8 mouse cellular contexts compared by ENCODE assay signal in the genomic region with DNA sequence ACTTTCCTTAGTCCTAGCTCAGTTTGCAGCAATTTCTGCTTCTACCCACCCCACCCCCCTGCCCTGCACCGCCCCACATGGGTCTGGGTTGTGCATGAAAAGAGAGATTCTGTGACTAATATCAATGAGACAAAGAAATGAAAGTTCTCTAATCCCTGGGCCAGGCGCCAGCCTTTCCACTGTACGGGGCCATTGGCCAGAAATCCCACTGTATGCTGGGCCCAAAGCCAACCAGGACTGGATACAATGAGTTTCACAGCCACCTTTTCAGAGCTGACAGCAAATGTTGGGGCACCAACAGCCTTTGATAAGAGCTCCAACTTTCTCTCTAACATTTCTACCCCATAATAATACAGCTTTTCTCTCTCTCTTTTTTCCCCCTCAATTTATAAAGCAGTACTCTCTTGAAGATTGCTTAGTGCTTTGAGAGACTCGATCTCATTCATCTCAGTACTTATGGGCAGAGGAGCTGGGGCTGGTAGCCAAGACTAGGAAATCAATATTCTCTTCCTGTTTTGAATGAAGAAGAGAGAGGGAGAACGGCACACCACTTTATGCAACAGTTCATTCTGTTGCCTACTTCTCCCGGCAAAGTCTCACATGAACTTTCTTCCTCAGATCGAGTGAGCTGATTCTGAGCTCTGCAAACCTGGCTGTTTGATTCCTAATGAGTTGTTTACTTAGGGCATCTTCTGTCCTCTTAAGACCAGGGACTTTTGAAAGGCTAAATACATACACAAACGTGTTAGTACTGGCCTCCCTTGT. TPM values are rescaled to one million over a fixed set of nuclear protein-coding genes. Genes with fewer than 3 reads are reported as not detected.
A peak's percentile ranks its signal among the peaks of the same experiment; 100 is the strongest.
DNase-seq lines count a peak whose midpoint lies in the region; ATAC-seq and TF ChIP-seq lines count a peak whose summit lies in the region.

No protein-coding gene starts in this region.

- no peak for TF ChIP-seq POLR2A in liver, adult 2 months (IDR thresholded peaks at IDR 0.05; ENCODE audit: extremely low read depth, insufficient read depth, low read length)

- H3K9ac ChIP-seq in forebrain, embryonic 12.5 days, result no peak overlapping the region
- H3K9ac ChIP-seq in heart, embryonic 14.5 days (ENCODE audit: low read length), result no peak overlapping the region
- H3K9ac ChIP-seq in liver, adult 2 months (ENCODE audit: low read depth, low read length), result no peak overlapping the region

- peak overlapping the region; percentile 11; the same call in 1 of the 2 replicates for H3K4me2 ChIP-seq in forebrain, embryonic 12.5 days
- 0 out of 2 replicates have a peak overlapping the region, but pooled peaks have one; percentile 1 for H3K4me2 ChIP-seq in heart, embryonic 14.5 days (ENCODE audit: low read length)

- intact Hi-C loops in left cerebral cortex, postnatal 36 days (cut with DNase I), result no loop called here

- no peaks in the 10 kb centered on the region for H3K79me2 ChIP-seq in liver, adult 2 months (ENCODE audit: control insufficient read depth, insufficient read depth, low read length)

- no peaks in the 10 kb centered on the region for H3K27me3 ChIP-seq in forebrain, embryonic 12.5 days
- H3K27me3 ChIP-seq in heart, embryonic 14.5 days (ENCODE audit: control insufficient read depth, insufficient read depth, low read length), result no peaks in the 10 kb centered on the region
- no peaks in the 10 kb centered on the region for H3K27me3 ChIP-seq in liver, adult 2 months (ENCODE audit: control insufficient read depth, insufficient read depth, low read length)

- no peak for TF ChIP-seq CTCF in liver, adult 2 months (IDR thresholded peaks at IDR 0.05; ENCODE audit: low read depth, low read length)

- no peak overlapping the region for H3K4me3 ChIP-seq in forebrain, embryonic 12.5 days (replicated peaks)
- H3K4me3 ChIP-seq in heart, embryonic 14.5 days (ENCODE audit: control insufficient read depth in 1 of 2, insufficient read depth in 1 of 2, low read depth in 1 of 2, low read length in 2 of 2), result no peak overlapping the region
- H3K4me3 ChIP-seq in liver, adult 2 months (ENCODE audit: insufficient read depth, low read depth, low read length), result no peak overlapping the region

- no peaks in the 10 kb centered on the region for H3K9me3 ChIP-seq in forebrain, embryonic 12.5 days
- peaks cover 6% of the 10 kb centered on the region; the same call in 1 of the 2 replicates for H3K9me3 ChIP-seq in heart, embryonic 14.5 days (ENCODE audit: control insufficient read depth, low read length)

- peak; percentile 83 for DNase-seq in left cerebral cortex, adult 11 months (ENCODE audit: low spot score)
- DNase-seq in left cerebral cortex, postnatal 36 days (ENCODE audit: low spot score in 2 of 2), result no peak
- peak; percentile 86 for DNase-seq in kidney, postnatal 14 days
- peak; percentile 63 for DNase-seq in liver, adult 2 months (ENCODE audit: extremely low read depth, low read depth, low spot score)
- DNase-seq in ovary, postnatal 14 days (ENCODE audit: low spot score), result peak; percentile 70

- H3K36me3 ChIP-seq in forebrain, embryonic 12.5 days (replicated peaks), result no peaks in the 10 kb centered on the region
- H3K36me3 ChIP-seq in heart, embryonic 14.5 days (ENCODE audit: control insufficient read depth, insufficient read depth, low read length), result no peaks in the 10 kb centered on the region
- H3K36me3 ChIP-seq in liver, adult 2 months (ENCODE audit: control insufficient read depth, insufficient read depth, low read length), result no peaks in the 10 kb centered on the region

- peaks cover 19% of the 10 kb centered on the region for H3K4me1 ChIP-seq in forebrain, embryonic 12.5 days
- H3K4me1 ChIP-seq in heart, embryonic 14.5 days (ENCODE audit: control insufficient read depth in 2 of 2, insufficient read depth in 2 of 2, low read length in 2 of 2), result peaks cover 0 to 15% of the 10 kb centered on the region in 2 experiments; a peak in 2 of 4 replicates
- peaks cover 2% of the 10 kb centered on the region for H3K4me1 ChIP-seq in liver, adult 2 months (ENCODE audit: control insufficient read depth, insufficient read depth, low read length)

- peak overlapping the region; percentile 83 for H3K27ac ChIP-seq in forebrain, embryonic 12.5 days
- H3K27ac ChIP-seq in heart, embryonic 14.5 days (replicated peaks in 1 of 2; ENCODE audit: control insufficient read depth in 1 of 2, insufficient read depth in 1 of 2, low read depth in 2 of 2, low read length in 2 of 2), result peak overlapping the region; percentile 10 to 61
- H3K27ac ChIP-seq in liver, adult 2 months (replicated peaks; ENCODE audit: insufficient read depth, low read depth, low read length), result no peak overlapping the region

- ATAC-seq in forebrain, embryonic 12.5 days (ENCODE audit: low FRiP score), result peak; percentile 97
- ATAC-seq in heart, embryonic 14.5 days (ENCODE audit: insufficient number of reproducible peaks, insufficient read depth, low FRiP score, low read depth), result peak; percentile 86
- ATAC-seq in CD4-positive, CD25-positive, alpha-beta regulatory T cell, adult 4 months, result no peak

- WGBS in forebrain, embryonic 12.5 days, result 27% methylated on average over 8 of the region's 8 CpGs
- 33% methylated on average over 8 of the region's 8 CpGs for WGBS in heart, embryonic 14.5 days
- whole genome bisulfite sequencing in liver, adult 2 months, result 20% methylated on average over 8 of the region's 8 CpGs

RNA-seq across cellular contexts. Expression of a gene that starts 9.2 kb away (rescaled TPM):
- 100 to 1,000 TPM; 406 to 414 TPM for total RNA-seq in left cerebral cortex, postnatal 36 days (2021)
- 310 and 357 TPM in 2 replicates for polyA plus RNA-seq in forebrain, embryonic 12.5 days (2016; fragmentation: Nextera tagmentation; extraction: Ambion mirVana)
- 304 and 395 TPM in 2 replicates for polyA plus RNA-seq in heart, embryonic 14.5 days (2014; fragmentation: Nextera tagmentation; extraction: Ambion mirVana)
- total RNA-seq in liver, adult 2 months (2014; rRNA removed), result 0.27 TPM in 1 of 2 replicates, not detected in the other
- polyA plus RNA-seq in liver, adult 2 months (2012; rRNA removed), result not detected in 2 replicates
- polyA plus RNA-seq in CD4-positive, CD25-positive, alpha-beta regulatory T cell, adult 4 months (2017; shearing (Covaris generic)), result not detected

Comparison
In these comparisons a context has a peak if more than half of its experiments do, and no peak if none do; other contexts are left out.
1. DNase-seq: peak in left cerebral cortex, adult 11 months (single experiment), kidney, postnatal 14 days (single experiment), liver, adult 2 months (single experiment) and ovary, postnatal 14 days (single experiment); none in left cerebral cortex, postnatal 36 days (0 of 2).
2. RNA of a gene that starts 9.2 kb away (polyA plus RNA-seq): 304 to 395 TPM in heart, embryonic 14.5 days and 310 to 357 TPM in forebrain, embryonic 12.5 days; not detected in CD4-positive, CD25-positive, alpha-beta regulatory T cell, adult 4 months and not detected in liver, adult 2 months; every median in the first group is over 100 times any median in the second.